Mouse (Mus musculus) limb, embryonic 13.5 days (tissue): ENCODE data around the gene Slc30a3. TPM values are rescaled to one million over a fixed set of nuclear protein-coding genes. Genes with fewer than 3 reads are reported as not detected.
"Not testable (repeated sequence)": the region's sequence is repeated elsewhere in the genome, so short reads cannot be mapped to it uniquely, and the experiment has no call there.

Experiments
- ATAC-seq: fragments of 200-750 bp; cut with Nextera tagmentation; 2 replicates; pipeline ENCODE4 v1.8.0; 2017; ENCODE audit warnings: low read depth, moderate number of reproducible peaks, moderate TSS enrichment; ENCODE audit not compliant: low FRiP score
- H3K27ac ChIP-seq: fragments of 300-500 bp; sonication (generic); 2 replicates; pipeline ENCODE4 v1.5.1; 2015; ENCODE audit warnings: inconsistent platforms, mild to moderate bottlenecking, moderate library complexity
- H3K27me3 ChIP-seq: fragments of 300-500 bp; sonication (generic); 2 replicates; pipeline ENCODE4 v1.6.1; 2015; ENCODE audit warnings: mild to moderate bottlenecking, inconsistent platforms
- H3K36me3 ChIP-seq: fragments of 300-500 bp; sonication (generic); 2 replicates; pipeline ENCODE4 v1.6.1; 2015; ENCODE audit warnings: inconsistent platforms, mild to moderate bottlenecking, moderate library complexity
- H3K4me1 ChIP-seq: fragments of 300-500 bp; sonication (generic); 2 replicates; pipeline ENCODE4 v1.6.1; 2015; ENCODE audit warnings: inconsistent platforms
- H3K4me2 ChIP-seq: fragments of 300-500 bp; sonication (generic); replicated peaks from 2 replicates; pipeline ENCODE4 v1.6.1; 2015; ENCODE audit warnings: inconsistent platforms, mild to moderate bottlenecking, moderate library complexity
- H3K4me3 ChIP-seq: fragments of 300-500 bp; sonication (generic); 2 replicates; pipeline ENCODE4 v1.5.1; 2015; ENCODE audit warnings: moderate library complexity, mild to moderate bottlenecking, inconsistent platforms
- H3K9ac ChIP-seq: fragments of 300-500 bp; sonication (generic); 2 replicates; pipeline ENCODE4 v1.6.1; 2015; ENCODE audit warnings: mild to moderate bottlenecking, inconsistent platforms
- H3K9me3 ChIP-seq: fragments of 300-500 bp; sonication (generic); 2 replicates; pipeline ENCODE4 v1.6.1; 2016; ENCODE audit warnings: inconsistent platforms
- WGBS: fragments of 180-500 bp; shearing (Covaris S2); methylation state at CpG from one replicate; pipeline ENCODE4 v1.1.7; 2015; 5-methylcytosine and 5-hydroxymethylcytosine counted together
- polyA plus RNA-seq: library from polyadenylated mRNA; unstranded; fragments of >200 nt; fragmentation: Nextera tagmentation; extraction: Ambion mirVana; gene quantifications from 2 replicates; pipeline ENCODE4 v1.2.1, GENCODE M21; 2015

The Slc30a3 gene
- polyA plus RNA-seq, 1 experiment from 2014 or later, result 0.57 TPM

- peak overlapping the region; percentile 87 for H3K9ac ChIP-seq
- no peaks in the 10 kb centered on the region for H3K9me3 ChIP-seq
- H3K4me1 ChIP-seq, result peaks cover 15% of the 10 kb centered on the region
- H3K36me3 ChIP-seq, result peaks cover 51% of the 10 kb centered on the region
- H3K27ac ChIP-seq, result peak overlapping the region; percentile 81
- H3K4me2 ChIP-seq, result peak overlapping the region; percentile 86
- peak overlapping the region; percentile 72 for H3K4me3 ChIP-seq
- ATAC-seq, result no peak; the same call in 1 of the 2 replicates
- H3K27me3 ChIP-seq, result no peaks in the 10 kb centered on the region
- 10% methylated on average over 19 of the region's 19 CpGs for WGBS
These were observed 52.6 kb downstream of the Slc30a3 start for GRCm38 (mm10) chr5:31055216-31056140.

- ATAC-seq, result peak; percentile 97
- Histone ChIP-seq H3K4me3 (peak within 1 kb of the TSS; percentile 72), H3K9me3 (no peaks in the 10 kb centered on the region), H3K4me1 (peaks cover 15% of the 10 kb centered on the region), H3K27ac (peak within 1 kb of the TSS; percentile 81), H3K27me3 (no peaks in the 10 kb centered on the region), H3K9ac (peak within 1 kb of the TSS; percentile 87), H3K36me3 (peaks cover 42% of the 10 kb centered on the region), H3K4me2 (peak within 1 kb of the TSS; percentile 86)
- WGBS, result under 1% methylated on average over 60 of the region's 64 CpGs
These were observed 53.5 kb downstream of the Slc30a3 start, which contains the start of gene Cad for GRCm38 (mm10) chr5:31054261-31055215. Cad (plus strand) TSS chr5:31054780.

- peaks cover 34% of the 10 kb centered on the region for H3K36me3 ChIP-seq
- peaks cover 15% of the 10 kb centered on the region for H3K4me1 ChIP-seq
- ATAC-seq, H3K9me3 ChIP-seq, H3K27me3 ChIP-seq: not testable (repeated sequence)
- peak overlapping the region; percentile 87 for H3K9ac ChIP-seq
- peak overlapping the region; percentile 72 for H3K4me3 ChIP-seq
- 54% methylated on average over 4 of the region's 4 CpGs for WGBS
- peak overlapping the region; percentile 44; the same call in 1 of the 2 replicates for H3K27ac ChIP-seq
- H3K4me2 ChIP-seq, result peak overlapping the region; percentile 86
These were observed 54.3 kb downstream of the Slc30a3 start for GRCm38 (mm10) chr5:31053728-31054127.

GRCm38 (mm10) chr5:31050427-31050826 lies 57.6 kb downstream of the Slc30a3 start:
- ATAC-seq, result no peak
- H3K9me3 ChIP-seq, result no peaks in the 10 kb centered on the region
- peaks cover 17% of the 10 kb centered on the region for H3K4me1 ChIP-seq
- no peak overlapping the region for H3K4me3 ChIP-seq
- no peak overlapping the region for H3K27ac ChIP-seq
- H3K4me2 ChIP-seq, result no peak overlapping the region
- no peak overlapping the region for H3K9ac ChIP-seq
- H3K36me3 ChIP-seq, result peaks cover 13% of the 10 kb centered on the region
- H3K27me3 ChIP-seq, result no peaks in the 10 kb centered on the region

- peak; percentile 14 for ATAC-seq
- H3K36me3 ChIP-seq, result peaks cover 17% of the 10 kb centered on the region
- under 1% methylated on average over 23 of the region's 23 CpGs for WGBS
These were observed 59.0 kb downstream of the Slc30a3 start, which contains the start of gene Slc5a6 for GRCm38 (mm10) chr5:31048763-31049641. Slc5a6 (minus strand) TSS chr5:31048924.

GRCm38 (mm10) chr5:31047848-31048762 lies 59.9 kb downstream of the Slc30a3 start, which contains the start of gene Atraid:
Atraid (plus strand) TSS chr5:31048312.
- under 1% methylated on average over 73 of the region's 73 CpGs for WGBS
- H3K4me1 ChIP-seq, result peaks cover 9% of the 10 kb centered on the region
- no peaks in the 10 kb centered on the region for H3K9me3 ChIP-seq
- no peaks in the 10 kb centered on the region for H3K27me3 ChIP-seq
- peak within 1 kb of the TSS; percentile 82 for H3K4me2 ChIP-seq
- peak within 1 kb of the TSS; percentile 73 for H3K4me3 ChIP-seq
- peaks cover 21% of the 10 kb centered on the region for H3K36me3 ChIP-seq
- peak; percentile 97 for ATAC-seq
- peak within 1 kb of the TSS; percentile 88 for H3K9ac ChIP-seq
- H3K27ac ChIP-seq, result peak within 1 kb of the TSS; percentile 96

More at GRCm38 (mm10) chr5:31048763-31049641, 59.0 kb downstream of the Slc30a3 start, which contains the start of gene Slc5a6:
- H3K27me3 ChIP-seq, result no peaks in the 10 kb centered on the region
- peak within 1 kb of the TSS; percentile 73 for H3K4me3 ChIP-seq
- H3K27ac ChIP-seq, result peak within 1 kb of the TSS; percentile 96
- peaks cover 12% of the 10 kb centered on the region for H3K4me1 ChIP-seq
- H3K4me2 ChIP-seq, result peak within 1 kb of the TSS; percentile 82
- H3K9me3 ChIP-seq, result no peaks in the 10 kb centered on the region
- H3K9ac ChIP-seq, result peak within 1 kb of the TSS; percentile 88

- peak overlapping the region; percentile 82 for H3K4me2 ChIP-seq
- H3K27ac ChIP-seq, result no peak overlapping the region
- no peaks in the 10 kb centered on the region for H3K9me3 ChIP-seq
- H3K9ac ChIP-seq, result peak overlapping the region; percentile 88
- H3K36me3 ChIP-seq, result peaks cover 22% of the 10 kb centered on the region
- H3K27me3 ChIP-seq, result no peaks in the 10 kb centered on the region
- WGBS, result 77% methylated on average over 5 of the region's 5 CpGs
- no peak for ATAC-seq
- H3K4me1 ChIP-seq, result peaks cover 9% of the 10 kb centered on the region
- peak overlapping the region; percentile 73 for H3K4me3 ChIP-seq
These were observed 61.0 kb downstream of the Slc30a3 start for GRCm38 (mm10) chr5:31047074-31047473.

GRCm38 (mm10) chr5:31046416-31046815 lies 61.6 kb downstream of the Slc30a3 start:
- Histone ChIP-seq H3K27ac (no peak overlapping the region), H3K27me3 (no peaks in the 10 kb centered on the region), H3K9me3 (no peaks in the 10 kb centered on the region), H3K9ac (no peak overlapping the region), H3K36me3 (peaks cover 24% of the 10 kb centered on the region), H3K4me1 (peaks cover 9% of the 10 kb centered on the region), H3K4me3 (no peak overlapping the region), H3K4me2 (no peak overlapping the region)
- 90% methylated on average over 6 of the region's 6 CpGs for WGBS
- ATAC-seq, result no peak

- no peak overlapping the region for H3K9ac ChIP-seq
- 90% methylated on average over 7 of the region's 7 CpGs for WGBS
- no peak overlapping the region for H3K4me3 ChIP-seq
- H3K4me2 ChIP-seq, result no peak overlapping the region
- no peaks in the 10 kb centered on the region for H3K27me3 ChIP-seq
- H3K4me1 ChIP-seq, result no peaks in the 10 kb centered on the region
- H3K36me3 ChIP-seq, result peaks cover 62% of the 10 kb centered on the region
- ATAC-seq, result no peak
- H3K9me3 ChIP-seq, result no peaks in the 10 kb centered on the region
- no peak overlapping the region for H3K27ac ChIP-seq
These were observed 69.7 kb downstream of the Slc30a3 start for GRCm38 (mm10) chr5:31038171-31038845.

- H3K27ac ChIP-seq, H3K4me3 ChIP-seq, H3K4me1 ChIP-seq, ATAC-seq, H3K9me3 ChIP-seq, H3K27me3 ChIP-seq, H3K9ac ChIP-seq, H3K4me2 ChIP-seq: not testable (repeated sequence)
- 83% methylated on average over 11 of the region's 11 CpGs for WGBS
- H3K36me3 ChIP-seq, result peaks cover 47% of the 10 kb centered on the region
These were observed 71.5 kb downstream of the Slc30a3 start for GRCm38 (mm10) chr5:31036556-31036955.
